Mouse (Mus musculus) heart, postnatal 0 days (tissue): ENCODE measurements at regions not wholly inside any gene's neighbourhood (a gene's known extent, or its start where the extent isn't known, plus 50 kb on each side); places are given as distances from the start of the nearest gene placed in this dataset.

Experiments
- CTCF ChIP-seq: IDR thresholded peaks from 2 replicates; pipeline ENCODE4 v1.5.1; 2016; ENCODE audit warnings: antibody characterized with exemption, control low read depth, low read depth
- EP300 ChIP-seq: IDR thresholded peaks from 2 replicates; pipeline ENCODE4 v1.6.1; 2016; ENCODE audit warnings: antibody characterized with exemption, low read depth

DNA sequence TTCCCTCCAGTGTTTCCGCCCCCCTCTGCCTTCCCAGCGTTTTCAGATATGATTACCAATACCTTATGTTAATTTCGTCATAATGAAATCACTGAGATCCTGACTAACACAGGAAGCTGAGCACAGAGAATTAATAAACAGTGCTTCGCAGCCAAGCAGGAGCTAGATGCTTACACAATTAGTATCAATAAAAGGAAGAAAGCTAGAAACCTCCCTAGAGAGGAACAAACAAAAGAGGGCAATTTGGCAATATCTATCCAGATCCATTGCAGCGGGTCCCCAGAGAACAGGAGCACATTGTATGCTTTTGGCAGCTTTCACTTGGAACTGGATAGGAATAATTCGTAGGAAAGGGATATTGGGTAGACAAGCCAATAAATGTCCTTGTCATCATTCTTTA lies 159.1 kb upstream of the Kbtbd8 start:
- no peak for TF ChIP-seq CTCF
- TF ChIP-seq EP300 = no peak
